Mouse (Mus musculus) brown adipose tissue, adult 24 weeks (tissue): ENCODE measurements around the gene Rtn2. TPM values are rescaled to one million over a fixed set of nuclear protein-coding genes. Genes with fewer than 3 reads are reported as not detected.

Experiments
- H3K27ac ChIP-seq: fragments of 200-500 bp; replicated peaks from 2 replicates; pipeline ENCODE4 v1.5.1; 2012; ENCODE audit warnings: low read depth, mild to moderate bottlenecking, low read length
- H3K4me1 ChIP-seq: fragments of 200-500 bp; 2 replicates; pipeline ENCODE4 v1.6.1; 2012; ENCODE audit warnings: low read length, mixed read lengths; ENCODE audit not compliant: control insufficient read depth, insufficient read depth, insufficient read length
- H3K4me3 ChIP-seq: fragments of 200-500 bp; 2 replicates; pipeline ENCODE4 v1.5.1; 2012; ENCODE audit warnings: low read depth, mild to moderate bottlenecking, low read length, moderate library complexity; ENCODE audit not compliant: insufficient read depth
- polyA plus RNA-seq: library from polyadenylated mRNA; stranded (reverse); fragments of >200 nt; gene quantifications from 2 replicates; pipeline ENCODE4 v1.2.4, GENCODE M21; 2012; ENCODE audit not compliant: missing spikeins, insufficient read depth, insufficient read length

The Rtn2 gene
- polyA plus RNA-seq, 1 experiment = 14.9 TPM

GRCm38 (mm10) chr7:19332709-19333352, 50.4 kb downstream of the Rtn2 start:
- H3K4me1 ChIP-seq = peaks cover 2% of the 10 kb centered on the region; the same call in 1 of the 2 replicates
- H3K27ac ChIP-seq = peak overlapping the region; percentile 75
- peak overlapping the region; percentile 91 for H3K4me3 ChIP-seq

- Histone ChIP-seq H3K4me3 (no peak overlapping the region), H3K4me1 (peaks cover 2% of the 10 kb centered on the region; the same call in 1 of the 2 replicates), H3K27ac (no peak overlapping the region)
These were observed 53.2 kb downstream of the Rtn2 start for GRCm38 (mm10) chr7:19335583-19335982.

DNA sequence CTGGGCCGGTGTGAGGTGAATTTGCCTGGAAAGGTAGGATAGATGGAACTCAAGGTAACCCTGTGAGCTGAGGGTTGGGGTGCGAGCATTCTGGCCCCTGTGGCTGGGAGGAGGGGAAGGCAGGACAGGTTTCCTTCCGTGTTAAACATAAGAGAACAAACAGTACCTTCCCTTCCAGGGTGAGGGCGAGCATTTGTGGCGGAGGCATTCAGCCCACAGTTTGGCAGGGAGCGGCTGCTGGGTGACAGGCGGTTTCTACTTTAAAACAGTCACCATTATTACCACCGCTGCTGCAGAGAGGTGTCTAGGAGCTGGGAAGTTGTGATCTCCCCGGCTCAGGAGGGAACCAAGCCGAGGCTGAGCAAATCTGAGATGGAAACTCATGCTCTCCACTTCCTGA, 54.7 kb downstream of the Rtn2 start:
- H3K4me3 ChIP-seq = no peak overlapping the region
- H3K4me1 ChIP-seq = peaks cover 2% of the 10 kb centered on the region; the same call in 1 of the 2 replicates
- no peak overlapping the region for H3K27ac ChIP-seq

DNA sequence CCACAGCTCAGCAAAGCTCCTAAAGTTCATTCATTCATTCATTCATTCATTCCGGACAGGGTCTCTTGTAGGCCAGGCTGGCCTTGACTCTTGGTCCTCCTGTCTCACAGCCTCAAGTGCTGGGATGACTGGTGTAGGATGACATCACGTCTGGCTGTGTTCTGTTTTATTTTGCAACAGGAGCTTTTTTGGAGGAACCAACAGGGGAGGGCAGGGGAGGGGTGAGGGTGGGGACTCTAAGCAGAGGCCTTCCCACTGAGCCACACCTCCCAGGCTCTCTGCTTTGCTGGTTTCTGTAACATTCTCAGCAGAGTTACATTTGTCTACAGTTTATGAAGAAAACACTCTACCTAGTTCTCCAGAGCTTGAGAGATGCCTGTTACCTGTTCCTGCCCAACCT, 55.6 kb downstream of the Rtn2 start:
- peak overlapping the region; percentile 25 for H3K27ac ChIP-seq
- H3K4me3 ChIP-seq = no peak overlapping the region
- peaks cover 2% of the 10 kb centered on the region; the same call in 1 of the 2 replicates for H3K4me1 ChIP-seq

GRCm38 (mm10) chr7:19338596-19338995, 56.2 kb downstream of the Rtn2 start:
- Histone ChIP-seq H3K4me1 (peaks cover 2% of the 10 kb centered on the region; the same call in 1 of the 2 replicates), H3K4me3 (no peak overlapping the region), H3K27ac (peak overlapping the region; percentile 25)

GRCm38 (mm10) chr7:19341250-19341649, 58.8 kb downstream of the Rtn2 start:
- Histone ChIP-seq H3K4me3 (no peak overlapping the region), H3K27ac (no peak overlapping the region), H3K4me1 (peaks cover 5% of the 10 kb centered on the region; the same call in 1 of the 2 replicates)

GRCm38 (mm10) chr7:19341761-19342409, 59.5 kb downstream of the Rtn2 start:
- no peak overlapping the region for H3K27ac ChIP-seq
- peaks cover 5% of the 10 kb centered on the region; the same call in 1 of the 2 replicates for H3K4me1 ChIP-seq

DNA sequence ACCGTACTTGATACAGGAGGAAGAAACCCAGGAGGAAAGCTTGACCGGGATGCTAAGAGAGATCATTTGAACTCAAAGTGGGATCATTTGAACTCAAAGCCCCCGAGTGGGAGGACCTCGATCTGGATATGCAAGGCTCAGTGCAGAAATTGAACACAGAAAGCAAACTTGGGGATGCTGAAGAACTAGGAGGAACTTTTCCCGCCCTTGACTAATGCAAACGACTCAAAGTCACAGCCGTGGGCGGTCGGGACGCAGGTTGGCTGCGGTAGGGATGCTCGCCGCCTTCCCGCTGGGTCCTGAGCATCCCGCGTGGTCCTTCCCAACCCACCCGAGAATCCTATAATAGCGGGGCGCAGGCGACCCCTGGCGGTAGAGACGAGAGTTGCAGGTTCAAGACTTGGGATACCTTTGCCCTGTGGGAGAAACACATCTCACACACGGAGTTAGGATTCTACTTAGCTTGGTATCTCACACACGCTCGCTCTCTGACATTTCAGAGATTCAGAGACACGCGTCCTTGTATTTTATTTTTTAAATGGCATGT, 60.1 kb downstream of the Rtn2 start:
- Histone ChIP-seq H3K27ac (no peak overlapping the region), H3K4me1 (peaks cover 5% of the 10 kb centered on the region; the same call in 1 of the 2 replicates), H3K4me3 (peak overlapping the region; percentile 51)

More at GRCm38 (mm10) chr7:19341761-19342409, 59.5 kb downstream of the Rtn2 start:
- H3K4me3 ChIP-seq = peak overlapping the region; percentile 51

DNA sequence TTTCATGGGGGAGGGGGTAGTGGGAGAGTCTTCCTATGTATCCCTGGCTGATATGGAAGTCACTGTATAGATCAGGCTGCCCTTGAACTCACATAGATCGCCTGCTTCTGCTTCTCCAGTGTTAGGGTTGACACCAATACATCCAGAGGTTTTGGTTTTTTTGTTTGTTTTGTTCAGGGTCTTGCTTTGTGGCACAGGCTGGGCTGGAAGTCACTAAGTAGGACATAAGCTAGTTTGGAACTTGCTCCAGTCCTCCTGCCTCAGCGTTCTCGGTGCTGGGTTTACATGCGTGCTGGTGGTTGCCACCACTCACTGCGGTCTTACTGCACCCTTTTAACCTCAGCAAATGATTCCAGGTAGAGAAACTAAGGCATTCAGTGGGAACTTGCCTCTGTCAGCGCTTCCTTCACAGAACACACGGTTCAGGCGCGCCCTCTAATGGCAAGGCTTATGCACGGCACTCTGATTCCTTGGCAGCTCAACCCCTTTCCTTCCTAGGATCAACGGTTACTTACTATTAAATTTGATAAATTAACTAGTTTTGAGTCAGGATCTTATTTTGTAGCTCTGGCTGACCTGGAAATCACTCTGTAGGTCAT, 60.9 kb downstream of the Rtn2 start:
- Histone ChIP-seq H3K4me1 (peaks cover 8% of the 10 kb centered on the region), H3K4me3 (no peak overlapping the region), H3K27ac (peak overlapping the region; percentile 84)

DNA sequence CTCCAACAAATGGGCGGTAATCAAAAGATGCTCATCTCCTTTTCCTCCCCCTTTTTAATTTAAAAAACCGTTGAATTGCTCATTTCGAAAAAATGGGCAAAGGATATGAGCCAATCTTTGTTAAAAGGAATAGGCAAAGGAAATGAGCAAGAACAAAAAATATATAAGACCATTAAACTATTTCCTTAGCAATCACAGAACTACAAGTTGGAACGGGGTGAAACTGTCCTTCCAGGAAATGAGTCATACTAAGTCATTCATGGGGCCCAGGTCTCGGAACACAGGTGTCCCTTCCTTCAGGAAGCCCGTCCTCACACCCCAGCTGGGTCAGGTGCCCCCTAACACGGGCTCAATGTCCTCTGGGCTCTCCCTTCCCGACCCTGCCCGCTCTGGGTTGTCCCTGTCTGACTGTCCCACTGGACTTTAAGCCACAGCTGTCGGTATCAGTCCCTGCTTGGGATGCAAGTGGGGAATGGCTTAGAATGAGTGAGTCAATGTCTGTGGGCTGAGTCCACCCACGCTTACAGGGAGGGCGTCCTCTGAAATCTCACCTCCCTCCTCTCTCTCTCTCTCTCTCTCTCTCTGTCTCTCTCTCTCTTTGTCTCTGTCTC, 61.9 kb downstream of the Rtn2 start, which contains the start of gene Ercc1:
Gene Ercc1 (plus strand): TSS at position 542 of the 611 bp plus-strand sequence.
- Histone ChIP-seq H3K4me1 (peaks cover 9% of the 10 kb centered on the region), H3K27ac (peak within 1 kb of the TSS; percentile 97), H3K4me3 (peak within 1 kb of the TSS; percentile 94)

DNA sequence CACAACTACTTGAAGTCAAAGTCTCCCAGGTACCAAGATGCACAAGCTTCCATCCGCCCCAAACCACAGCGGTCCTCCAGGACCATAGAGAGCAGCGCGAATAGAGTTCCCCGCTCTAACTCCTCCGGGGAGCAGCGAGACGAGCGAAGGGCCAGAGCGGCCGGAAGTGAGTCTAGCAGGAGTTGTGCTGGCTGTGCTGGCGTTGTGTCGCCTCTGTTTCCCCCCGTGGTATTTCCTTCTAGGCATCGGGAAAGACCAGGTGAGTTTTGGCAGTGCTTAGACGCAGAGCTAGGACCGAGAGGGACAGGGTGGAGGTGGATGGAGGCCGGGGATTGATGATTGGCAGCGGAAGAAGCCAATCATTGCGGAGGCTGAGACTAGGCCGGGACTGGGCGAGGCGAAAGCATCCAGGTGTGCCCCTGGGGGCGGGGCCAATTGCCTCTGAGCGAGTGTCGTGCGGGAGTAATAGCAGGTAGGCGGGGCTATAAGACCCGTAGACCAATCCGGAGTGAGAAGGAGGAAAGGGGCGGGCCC, 62.6 kb downstream of the Rtn2 start:
- Histone ChIP-seq H3K4me3 (peak overlapping the region; percentile 94), H3K4me1 (peaks cover 9% of the 10 kb centered on the region), H3K27ac (peak overlapping the region; percentile 97)

Other genes starting within 250 kb of the Rtn2 start
- not detected in 2 replicates for gene Rsph6a, start 227.9 kb upstream of the Rtn2 start, polyA plus RNA-seq
- 9.6 and 12.0 TPM in 2 replicates for gene Dmwd, start 206.4 kb upstream of the Rtn2 start, polyA plus RNA-seq
- 50.7 and 72.5 TPM in 2 replicates for gene Dmpk, start 198.8 kb upstream of the Rtn2 start, polyA plus RNA-seq
- gene Six5, start 188.0 kb upstream of the Rtn2 start, polyA plus RNA-seq = 6.2 and 7.1 TPM in 2 replicates
- not detected in 2 replicates for gene Gm4969, start 164.3 kb upstream of the Rtn2 start, polyA plus RNA-seq
- 1.7 and 3.3 TPM in 2 replicates for gene Fbxo46, start 162.8 kb upstream of the Rtn2 start, polyA plus RNA-seq
- 7.5 and 9.1 TPM in 2 replicates for gene Qpctl, start 133.3 kb upstream of the Rtn2 start, polyA plus RNA-seq
- 30.3 and 42.2 TPM in 2 replicates for gene Snrpd2, start 132.9 kb upstream of the Rtn2 start, polyA plus RNA-seq
- gene Gipr, start 116.5 kb upstream of the Rtn2 start, polyA plus RNA-seq = 0.44 TPM in 1 of 2 replicates, not detected in the other
- 7.7 and 9.2 TPM in 2 replicates for gene Eml2, start 106.2 kb upstream of the Rtn2 start, polyA plus RNA-seq
- gene Gpr4, start 70.1 kb upstream of the Rtn2 start, polyA plus RNA-seq = 3.8 and 4.7 TPM in 2 replicates
- 28.9 and 29.2 TPM in 2 replicates for gene Opa3, start 54.3 kb upstream of the Rtn2 start, polyA plus RNA-seq
- 13.4 and 19.2 TPM in 2 replicates for gene Vasp, start 10.8 kb upstream of the Rtn2 start, polyA plus RNA-seq
- not detected in 2 replicates for gene Ppm1n, start 2.6 kb upstream of the Rtn2 start, polyA plus RNA-seq
- gene Fosb, start 27.4 kb downstream of the Rtn2 start, polyA plus RNA-seq = 2.7 and 48.0 TPM in 2 replicates
- gene Ercc1, start 62.2 kb downstream of the Rtn2 start, polyA plus RNA-seq = 32.6 and 38.4 TPM in 2 replicates
- gene Cd3eap, start 76.9 kb downstream of the Rtn2 start, polyA plus RNA-seq = 3.3 and 5.5 TPM in 2 replicates
- 1.7 and 4.1 TPM in 2 replicates for gene Ppp1r13l, start 77.1 kb downstream of the Rtn2 start, polyA plus RNA-seq
- gene Ercc2, start 99.4 kb downstream of the Rtn2 start, polyA plus RNA-seq = 4.4 and 6.4 TPM in 2 replicates
- not detected in 2 replicates for gene Klc3, start 121.5 kb downstream of the Rtn2 start, polyA plus RNA-seq
- 328 and 404 TPM in 2 replicates for gene Ckm, start 122.2 kb downstream of the Rtn2 start, polyA plus RNA-seq
- gene Mark4, start 176.2 kb downstream of the Rtn2 start, polyA plus RNA-seq = 9.8 and 10.9 TPM in 2 replicates
- 0.79 and 1.0 TPM in 2 replicates for gene Exoc3l2, start 180.7 kb downstream of the Rtn2 start, polyA plus RNA-seq
- 3.4 and 4.0 TPM in 2 replicates for gene Bloc1s3, start 225.7 kb downstream of the Rtn2 start, polyA plus RNA-seq
- 39.3 and 49.9 TPM in 2 replicates for gene Trappc6a, start 225.8 kb downstream of the Rtn2 start, polyA plus RNA-seq
- not detected in 2 replicates for gene Nkpd1, start 235.2 kb downstream of the Rtn2 start, polyA plus RNA-seq